Mouse (Mus musculus): ENCODE results near the gene Ubr4.

Gene Ubr4

GRCm38 (mm10) chr4:139430891-139431290, 78.5 kb downstream of the Ubr4 start:
- DNase-seq (ENCODE audit: low spot score), result peak; percentile 23

GRCm38 (mm10) chr4:139432966-139433765, 80.8 kb downstream of the Ubr4 start:
- peak; percentile 75 for DNase-seq (ENCODE audit: low spot score)

DNA sequence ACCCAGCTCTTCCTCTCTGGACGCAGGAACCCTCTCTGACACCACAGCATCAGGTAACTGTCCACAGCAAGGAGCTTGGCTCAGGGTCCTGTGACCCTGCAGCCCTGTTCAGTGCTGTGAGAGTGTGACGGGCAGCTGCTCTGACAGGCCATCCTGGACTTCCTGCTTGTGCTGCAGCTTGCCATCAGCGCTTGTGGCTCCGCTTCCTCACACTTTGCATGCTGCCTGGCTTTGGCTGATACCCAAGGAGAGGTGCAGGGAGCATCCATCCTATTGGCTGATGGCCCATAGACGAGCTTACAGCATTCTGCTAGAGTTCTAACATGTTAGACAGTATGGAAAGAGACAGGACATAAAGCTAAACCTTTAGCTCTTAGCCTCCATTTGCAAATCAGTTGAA, 88.8 kb downstream of the Ubr4 start:
- no peak for DNase-seq (ENCODE audit: low spot score)

DNA sequence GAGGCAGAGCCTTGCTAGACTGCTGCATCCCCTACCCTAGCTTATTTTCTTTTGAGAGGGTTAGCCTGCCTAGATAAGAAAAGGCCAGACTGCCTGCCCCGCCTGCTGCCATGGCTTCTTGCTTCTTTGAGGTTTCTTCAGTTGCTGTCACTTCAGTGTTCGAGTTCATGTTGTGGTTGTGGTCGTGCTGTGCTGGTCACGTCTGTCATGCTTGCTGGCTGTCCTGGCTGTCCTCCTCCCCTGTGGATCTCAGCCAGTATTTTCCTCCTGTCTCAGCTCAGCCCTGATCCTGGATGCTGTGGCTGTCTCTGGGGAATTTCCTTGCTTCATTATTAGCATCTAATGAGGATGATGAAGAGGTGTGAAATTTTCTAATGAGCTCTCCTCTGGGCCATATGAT, 89.4 kb downstream of the Ubr4 start:
- DNase-seq (ENCODE audit: low spot score), result no peak

DNA sequence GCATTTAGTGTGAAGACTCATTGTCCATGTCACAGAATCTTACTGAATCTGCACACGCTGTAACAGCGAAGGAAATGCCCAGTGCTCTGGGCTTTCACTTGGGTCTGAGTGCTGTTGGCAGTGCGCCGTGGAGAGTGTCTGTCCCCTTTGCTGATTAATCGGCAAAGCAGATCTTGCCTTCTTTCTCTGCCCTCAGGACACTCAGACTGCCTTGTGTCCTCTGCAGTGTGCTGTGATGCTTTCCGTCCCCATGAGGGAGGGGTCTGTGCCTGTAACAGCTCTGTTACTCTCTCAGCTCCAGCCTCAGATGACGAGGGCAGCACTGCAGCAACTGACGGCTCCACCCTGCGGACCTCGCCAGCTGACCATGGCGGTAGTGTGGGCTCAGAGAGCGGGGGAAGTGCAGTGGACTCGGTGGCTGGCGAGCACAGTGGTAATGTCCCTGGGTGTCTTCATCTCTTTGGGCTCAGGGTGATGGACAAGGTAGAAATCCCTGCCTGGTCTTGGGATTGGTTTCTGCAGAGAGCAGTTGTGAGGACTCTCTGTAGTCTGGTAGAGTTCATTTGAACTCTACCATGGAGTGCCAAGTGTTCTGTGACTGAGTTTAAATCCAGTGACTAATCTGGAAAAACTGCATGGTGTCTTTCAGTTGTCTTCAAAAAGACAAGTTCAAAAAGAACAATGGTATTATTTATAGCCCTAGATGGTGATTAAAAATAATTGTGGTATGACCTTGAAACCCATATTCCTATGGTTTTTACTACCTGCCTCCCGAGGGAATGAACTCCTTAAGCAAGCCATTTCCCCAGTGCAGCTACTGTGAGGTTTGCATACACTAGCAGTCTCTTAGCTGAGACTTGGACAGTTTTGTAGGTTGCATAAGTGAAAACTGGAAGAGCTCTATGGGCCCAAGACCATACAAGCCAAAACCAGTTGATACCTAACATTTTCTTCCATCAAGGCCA, 90.3 kb downstream of the Ubr4 start:
- DNase-seq (ENCODE audit: low spot score), result no peak

DNA sequence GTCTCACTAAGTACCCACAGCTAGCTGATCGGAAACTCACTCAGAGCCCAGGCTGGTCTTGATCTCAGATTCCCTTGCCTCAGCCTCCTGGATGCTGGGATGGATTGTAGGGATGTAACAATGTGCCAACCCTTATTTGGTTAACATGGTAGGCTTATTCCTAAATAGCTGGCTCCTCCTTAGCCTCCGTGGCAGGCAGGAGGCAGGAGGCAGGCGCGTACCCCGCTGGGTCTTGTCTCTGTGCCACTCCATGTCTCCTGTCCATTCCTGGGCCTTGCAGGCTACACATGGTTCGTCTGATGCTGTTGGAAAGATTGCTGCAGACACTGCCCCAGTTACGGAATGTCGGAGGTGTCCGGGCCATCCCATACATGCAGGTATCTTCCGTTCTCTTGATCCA, 91.9 kb downstream of the Ubr4 start:
- no peak for DNase-seq (ENCODE audit: low spot score)

- no peak for DNase-seq (ENCODE audit: low spot score)
Observed at GRCm38 (mm10) chr4:139446176-139446575, 93.8 kb downstream of the Ubr4 start.

GRCm38 (mm10) chr4:139446731-139447675, 94.6 kb downstream of the Ubr4 start:
- no peak for DNase-seq (ENCODE audit: low spot score)

DNA sequence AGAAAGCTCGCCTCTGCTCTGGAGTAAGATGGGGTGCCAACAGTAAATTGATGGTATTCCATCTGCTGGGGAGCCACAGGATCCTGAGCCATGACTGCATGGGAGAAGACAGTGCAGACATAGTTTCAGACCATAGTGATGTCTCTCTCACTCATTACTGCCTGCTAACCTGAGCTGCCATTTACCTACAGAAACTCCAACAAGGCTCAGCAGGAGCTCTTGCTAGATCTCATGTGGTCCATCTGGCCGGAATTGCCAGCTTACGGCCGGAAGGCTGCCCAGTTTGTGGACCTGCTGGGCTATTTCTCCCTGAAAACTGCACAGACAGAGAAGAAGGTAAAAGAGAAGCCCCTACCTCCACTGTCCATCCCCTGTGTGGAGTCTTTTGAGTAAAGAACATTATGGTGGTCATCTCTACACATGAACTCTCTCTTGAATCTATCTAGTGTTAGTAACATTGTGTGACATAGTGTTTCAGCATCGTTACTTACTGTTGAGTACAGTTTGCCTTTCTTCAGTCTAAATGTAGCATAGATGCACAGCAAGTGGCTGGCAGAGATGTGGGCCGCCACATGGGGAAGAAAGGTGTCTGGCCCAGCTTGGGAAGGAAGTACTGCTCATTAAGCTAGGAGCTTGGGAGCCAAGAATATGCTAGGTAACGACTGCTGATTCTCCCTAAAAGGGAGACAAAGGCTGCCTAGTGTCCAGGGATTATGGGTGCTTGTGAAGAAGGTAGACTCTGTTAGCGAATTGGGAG, 100.7 kb downstream of the Ubr4 start:
- no peak for DNase-seq (ENCODE audit: low spot score)

DNA sequence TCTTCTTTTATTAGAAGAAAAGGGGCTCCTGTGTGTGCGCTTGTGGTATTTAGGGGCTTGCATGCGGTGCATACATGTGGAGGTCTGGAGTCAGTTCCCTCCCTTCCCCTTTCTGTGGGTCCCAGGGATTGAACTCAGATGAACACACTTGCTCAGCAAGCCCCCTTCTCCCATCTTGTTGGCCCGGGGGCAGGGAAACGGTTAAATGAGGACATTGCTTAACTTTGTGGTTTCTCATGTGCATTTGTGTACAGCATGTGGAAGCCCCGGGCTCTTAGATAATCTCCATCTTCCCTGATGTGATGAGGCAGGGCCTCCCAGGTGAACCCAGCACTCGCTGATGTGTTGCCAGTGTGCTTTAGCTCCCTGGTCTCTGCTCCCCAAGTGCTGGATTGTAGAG, 101.9 kb downstream of the Ubr4 start:
- no peak for DNase-seq (ENCODE audit: low spot score)

DNA sequence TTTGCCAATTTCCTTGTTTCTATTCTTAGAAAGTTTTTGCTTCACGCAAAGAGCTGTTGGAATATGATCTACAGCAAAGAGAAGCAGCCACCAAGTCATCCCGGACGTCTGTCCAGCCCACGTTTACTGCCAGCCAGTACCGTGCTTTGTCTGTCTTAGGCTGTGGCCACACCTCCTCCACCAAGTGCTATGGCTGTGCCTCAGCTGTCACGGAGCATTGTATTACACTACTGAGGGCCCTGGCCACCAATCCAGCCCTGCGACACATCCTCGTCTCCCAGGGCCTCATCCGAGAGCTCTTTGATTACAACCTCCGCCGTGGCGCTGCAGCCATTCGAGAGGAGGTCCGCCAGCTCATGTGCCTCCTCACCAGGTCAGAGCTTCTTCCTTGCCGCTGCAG, 107.6 kb downstream of the Ubr4 start:
- no peak for DNase-seq (ENCODE audit: low spot score)

GRCm38 (mm10) chr4:139464163-139464562, 111.8 kb downstream of the Ubr4 start:
- no peak for DNase-seq (ENCODE audit: low spot score)

GRCm38 (mm10) chr4:139466541-139466940, 114.1 kb downstream of the Ubr4 start:
- DNase-seq (ENCODE audit: low spot score), result no peak

DNA sequence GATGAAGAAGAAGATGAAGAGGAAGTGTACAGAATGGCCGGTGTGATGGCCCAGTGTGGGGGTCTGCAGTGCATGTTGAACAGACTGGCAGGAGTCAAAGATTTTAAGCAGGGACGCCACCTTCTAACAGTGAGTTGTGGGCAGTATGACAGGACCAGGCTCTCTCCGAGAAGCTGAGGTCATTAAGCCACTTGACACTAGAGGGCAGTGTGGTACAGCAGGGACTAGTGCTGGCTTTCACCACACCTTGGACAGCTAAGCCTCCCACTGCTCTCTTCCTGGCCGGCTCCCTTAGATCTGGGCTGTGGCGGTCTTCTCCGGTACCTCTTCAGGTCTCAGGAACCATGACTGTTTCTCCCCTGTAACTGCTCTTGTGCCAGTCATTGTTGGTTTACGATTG, 117.8 kb downstream of the Ubr4 start:
- DNase-seq (ENCODE audit: low spot score), result peak; percentile 79

DNA sequence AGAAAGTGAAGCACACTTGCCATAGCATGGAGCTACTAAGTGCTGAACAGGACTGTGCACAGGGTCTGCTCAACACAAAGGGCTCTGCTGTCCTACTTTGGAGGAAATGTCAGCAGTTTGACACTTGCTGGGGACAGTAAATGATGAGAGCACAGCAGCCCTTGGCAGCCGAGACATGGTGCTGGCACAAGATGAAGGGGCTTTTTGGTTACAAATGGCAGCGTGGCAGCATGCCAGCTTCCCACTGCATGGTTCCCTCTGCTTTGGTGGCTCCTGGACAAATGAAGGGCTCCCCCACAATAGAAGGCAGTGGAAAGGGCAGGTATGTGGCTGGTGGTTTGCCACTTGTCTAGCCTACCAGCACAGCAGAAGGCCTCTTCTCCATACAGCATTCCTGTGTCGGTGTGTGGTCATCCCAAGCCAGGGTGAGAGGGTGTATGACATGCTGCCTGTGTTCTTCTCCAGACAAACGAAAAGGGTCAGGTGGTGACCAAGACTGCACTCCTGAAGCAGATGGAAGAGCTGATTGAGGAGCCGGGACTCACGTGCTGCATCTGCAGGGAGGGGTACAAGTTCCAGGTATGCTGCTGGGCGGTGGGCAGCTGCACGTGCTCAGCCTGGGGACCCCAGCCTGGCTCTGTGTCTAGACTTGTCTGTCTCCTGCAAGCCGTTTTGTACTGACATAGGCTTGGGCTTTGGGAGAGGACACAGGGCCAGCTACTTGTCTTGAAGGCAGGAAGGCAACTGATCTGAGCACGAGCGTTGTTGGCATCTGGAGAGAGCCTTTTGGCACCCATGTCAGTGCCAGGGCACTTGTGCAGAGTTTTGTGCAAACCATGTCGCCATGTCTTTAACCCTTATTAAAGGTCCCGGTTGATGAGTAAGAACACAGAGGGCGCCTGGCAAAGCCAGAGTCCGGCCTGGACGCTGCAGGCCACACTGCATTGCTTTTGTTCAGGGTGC, 124.5 kb downstream of the Ubr4 start:
- no peak for DNase-seq (ENCODE audit: low spot score)

- DNase-seq (ENCODE audit: low spot score), result no peak
Observed at GRCm38 (mm10) chr4:139477983-139478382, 125.6 kb downstream of the Ubr4 start.

- DNase-seq (ENCODE audit: low spot score), result no peak
Observed at GRCm38 (mm10) chr4:139479176-139479575, 126.8 kb downstream of the Ubr4 start.

- no peak for DNase-seq (ENCODE audit: low spot score)
Observed at GRCm38 (mm10) chr4:139481400-139481799, 129.0 kb downstream of the Ubr4 start.

DNA sequence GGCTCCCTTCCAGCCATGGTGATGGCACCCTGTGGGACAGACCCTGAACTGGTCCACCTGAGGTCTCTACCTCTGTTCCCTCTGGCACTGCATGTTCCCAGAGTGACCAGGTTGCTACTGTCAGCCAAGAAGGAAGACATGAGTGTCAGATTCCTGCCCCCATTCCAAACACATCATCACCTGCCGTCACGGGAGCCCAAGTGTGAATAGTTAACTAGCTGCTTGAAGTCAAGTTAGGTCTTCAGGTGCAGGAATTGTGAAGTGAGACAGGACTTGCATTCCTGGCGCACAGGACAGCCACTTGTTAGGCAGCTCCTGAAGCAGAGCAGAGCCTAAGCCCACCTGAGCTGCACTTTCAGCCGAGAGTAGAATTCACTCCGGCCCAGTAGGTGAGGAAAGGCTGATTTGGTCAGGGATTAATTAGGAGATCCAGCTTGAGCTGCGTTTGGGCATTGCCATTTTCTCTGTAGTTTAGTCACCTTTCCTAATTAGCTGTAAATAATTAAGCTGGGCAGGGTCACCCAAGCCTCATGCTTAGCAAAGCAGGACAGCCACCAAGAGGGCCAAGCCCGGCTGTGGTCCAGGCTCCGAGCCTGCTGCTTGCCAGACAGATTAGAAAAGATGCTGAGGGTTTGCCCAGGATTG, 131.2 kb downstream of the Ubr4 start:
- no peak for DNase-seq (ENCODE audit: low spot score)
